In genomic region chr10:83545341-83545740, GRCm38 (mm10) we compare ENCODE assay signal across 7 mouse cellular contexts. TPM values are rescaled to one million over a fixed set of nuclear protein-coding genes. Genes with fewer than 3 reads are reported as not detected.
DNase-seq lines count a peak whose midpoint lies in the region; ATAC-seq and TF ChIP-seq lines count a peak whose summit lies in the region.

No protein-coding gene starts in this region.

- no peak overlapping the region for H3K27ac ChIP-seq in lung, embryonic 14.5 days (ENCODE audit: low read depth)
- H3K27ac ChIP-seq in forebrain, embryonic 15.5 days (replicated peaks), result no peak overlapping the region
- no peak overlapping the region for H3K27ac ChIP-seq in limb, embryonic 14.5 days (replicated peaks; ENCODE audit: low read depth, low read length)
- no peak overlapping the region for H3K27ac ChIP-seq in neural tube, embryonic 14.5 days (ENCODE audit: low read depth, low read length)

- TF ChIP-seq CTCF in lung, embryonic 14.5 days (IDR thresholded peaks at IDR 0.05; ENCODE audit: low read depth), result no peak

- no peak for ATAC-seq in lung, embryonic 14.5 days (ENCODE audit: insufficient read depth)
- ATAC-seq in forebrain, embryonic 15.5 days (replicated peaks), result no peak
- no peak for ATAC-seq in limb, embryonic 14.5 days (ENCODE audit: low FRiP score, low read depth)
- no peak for ATAC-seq in neural tube, embryonic 14.5 days (ENCODE audit: low read depth)

- H3K4me2 ChIP-seq in lung, embryonic 14.5 days, result peak overlapping the region; percentile 78
- peak overlapping the region; percentile 52; the same call in 1 of the 2 replicates for H3K4me2 ChIP-seq in forebrain, embryonic 15.5 days (replicated peaks)
- H3K4me2 ChIP-seq in limb, embryonic 14.5 days (replicated peaks; ENCODE audit: low read depth, low read length, severe bottlenecking), result peak overlapping the region; percentile 67
- H3K4me2 ChIP-seq in neural tube, embryonic 14.5 days (ENCODE audit: low read depth, low read length), result peak overlapping the region; percentile 71; the same call in 1 of the 2 replicates

- H3K27me3 ChIP-seq in lung, embryonic 14.5 days (ENCODE audit: insufficient read depth, low read length), result no peaks in the 10 kb centered on the region
- no peaks in the 10 kb centered on the region for H3K27me3 ChIP-seq in forebrain, embryonic 15.5 days
- no peaks in the 10 kb centered on the region for H3K27me3 ChIP-seq in limb, embryonic 14.5 days (ENCODE audit: control insufficient read depth, insufficient read depth, low read length)
- no peaks in the 10 kb centered on the region for H3K27me3 ChIP-seq in neural tube, embryonic 14.5 days (ENCODE audit: control insufficient read depth, insufficient read depth, low read length)

- peaks cover 23% of the 10 kb centered on the region; the same call in 1 of the 2 replicates for H3K36me3 ChIP-seq in lung, embryonic 14.5 days (ENCODE audit: insufficient read depth)
- peaks cover 9% of the 10 kb centered on the region for H3K36me3 ChIP-seq in forebrain, embryonic 15.5 days
- H3K36me3 ChIP-seq in limb, embryonic 14.5 days (ENCODE audit: control insufficient read depth, insufficient read depth, low read length), result peaks cover 20% of the 10 kb centered on the region
- peaks cover 6% of the 10 kb centered on the region for H3K36me3 ChIP-seq in neural tube, embryonic 14.5 days (ENCODE audit: control insufficient read depth, insufficient read depth, low read length)

- H3K4me1 ChIP-seq in lung, embryonic 14.5 days (ENCODE audit: insufficient read depth), result peaks cover 10% of the 10 kb centered on the region
- H3K4me1 ChIP-seq in forebrain, embryonic 15.5 days, result peaks cover 29% of the 10 kb centered on the region
- H3K4me1 ChIP-seq in limb, embryonic 14.5 days (ENCODE audit: control insufficient read depth, insufficient read depth, low read length), result peaks cover 10% of the 10 kb centered on the region
- peaks cover 9% of the 10 kb centered on the region; the same call in 1 of the 2 replicates for H3K4me1 ChIP-seq in neural tube, embryonic 14.5 days (ENCODE audit: control insufficient read depth, insufficient read depth, low read length)

- no peak for DNase-seq in lung, embryonic 14.5 days
- no peak for DNase-seq in lung, postnatal 25 days (ENCODE audit: low spot score)
- DNase-seq in limb, embryonic 14.5 days (ENCODE audit: low spot score), result no peak
- DNase-seq in cerebellum, adult 8-10 months, result no peak
- no peak for DNase-seq in Muller cell, postnatal 12 days (ENCODE audit: inconsistent ontology term)

- no peak for TF ChIP-seq POLR2A in limb, embryonic 14.5 days (IDR thresholded peaks at IDR 0.05; ENCODE audit: borderline replicate concordance, extremely low read depth, insufficient read depth, insufficient read length)

- H3K4me3 ChIP-seq in lung, embryonic 14.5 days (ENCODE audit: low read depth, low read length), result peak overlapping the region; percentile 88; the same call in 1 of the 2 replicates
- H3K4me3 ChIP-seq in forebrain, embryonic 15.5 days, result no peak overlapping the region
- peak overlapping the region; percentile 97 for H3K4me3 ChIP-seq in limb, embryonic 14.5 days (replicated peaks; ENCODE audit: low read length)
- no peak overlapping the region for H3K4me3 ChIP-seq in neural tube, embryonic 14.5 days (ENCODE audit: low read depth, low read length)

- peak overlapping the region; percentile 84; the same call in 1 of the 2 replicates for H3K9ac ChIP-seq in lung, embryonic 14.5 days
- no peak overlapping the region for H3K9ac ChIP-seq in forebrain, embryonic 15.5 days (replicated peaks)
- no peak overlapping the region for H3K9ac ChIP-seq in limb, embryonic 14.5 days (ENCODE audit: low read depth, low read length, severe bottlenecking)
- H3K9ac ChIP-seq in neural tube, embryonic 14.5 days (replicated peaks; ENCODE audit: low read depth, low read length), result no peak overlapping the region

- H3K9me3 ChIP-seq in lung, embryonic 14.5 days (ENCODE audit: low read depth, low read length), result no peaks in the 10 kb centered on the region
- no peaks in the 10 kb centered on the region for H3K9me3 ChIP-seq in forebrain, embryonic 15.5 days
- H3K9me3 ChIP-seq in limb, embryonic 14.5 days (ENCODE audit: control insufficient read depth, low read length), result no peaks in the 10 kb centered on the region
- H3K9me3 ChIP-seq in neural tube, embryonic 14.5 days (ENCODE audit: control insufficient read depth, low read length), result no peaks in the 10 kb centered on the region

- 60% methylated on average over 3 of the region's 3 CpGs for WGBS in lung, embryonic 14.5 days
- 70% methylated on average over 3 of the region's 3 CpGs for WGBS in forebrain, embryonic 15.5 days
- WGBS in limb, embryonic 14.5 days, result 56% methylated on average over 3 of the region's 3 CpGs
- WGBS in neural tube, embryonic 14.5 days, result 72% methylated on average over 3 of the region's 3 CpGs

RNA-seq across cellular contexts. Expression of gene Washc4, which starts 1.8 kb away (rescaled TPM):
- 36.9 and 40.8 TPM in 2 replicates for polyA plus RNA-seq in lung, embryonic 14.5 days (2014; fragmentation: Nextera tagmentation; extraction: Ambion mirVana)
- polyA plus RNA-seq in forebrain, embryonic 15.5 days (2015; fragmentation: Nextera tagmentation; extraction: Ambion mirVana), result 32.3 and 35.4 TPM in 2 replicates
- 14.2 and 16.4 TPM in 2 replicates for polyA plus RNA-seq in limb, embryonic 14.5 days (2012; rRNA removed)
- 36.2 and 39.3 TPM in 2 replicates for polyA plus RNA-seq in limb, embryonic 14.5 days (2014; fragmentation: Nextera tagmentation; extraction: Ambion mirVana)
- polyA plus RNA-seq in neural tube, embryonic 14.5 days (2014; fragmentation: Nextera tagmentation; extraction: Ambion mirVana), result 35.0 and 47.4 TPM in 2 replicates

RNA-seq across cellular contexts. Expression of gene Aldh1l2, which starts 11.4 kb away (rescaled TPM):
- 1.9 and 2.5 TPM in 2 replicates for polyA plus RNA-seq in lung, embryonic 14.5 days (2014; fragmentation: Nextera tagmentation; extraction: Ambion mirVana)
- 17.8 and 18.1 TPM in 2 replicates for polyA plus RNA-seq in forebrain, embryonic 15.5 days (2015; fragmentation: Nextera tagmentation; extraction: Ambion mirVana)
- polyA plus RNA-seq in limb, embryonic 14.5 days (2012; rRNA removed), result 5.9 and 6.2 TPM in 2 replicates
- 3.4 and 5.5 TPM in 2 replicates for polyA plus RNA-seq in limb, embryonic 14.5 days (2014; fragmentation: Nextera tagmentation; extraction: Ambion mirVana)
- polyA plus RNA-seq in neural tube, embryonic 14.5 days (2014; fragmentation: Nextera tagmentation; extraction: Ambion mirVana), result 21.0 and 22.7 TPM in 2 replicates

Comparison
In these comparisons a context has a peak if more than half of its experiments do, and no peak if none do; other contexts are left out.
1. H3K4me3 ChIP-seq: peak in lung, embryonic 14.5 days (single experiment) and limb, embryonic 14.5 days (single experiment); none in forebrain, embryonic 15.5 days (single experiment) and neural tube, embryonic 14.5 days (single experiment).
2. Peak in every context shown above with its lines, with median percentiles within 50 percentile points of each other: H3K4me2 ChIP-seq.